Mouse (Mus musculus): Measurements from ENCODE around the gene Rnf216.

The Rnf216 gene

GRCm38 (mm10) chr5:143053132-143053972, 59.4 kb downstream of the Rnf216 start:
- DNase-seq (ENCODE audit: low read depth) = no peak

- DNase-seq (ENCODE audit: low read depth) = no peak
Observed at GRCm38 (mm10) chr5:143052677-143053076, 60.1 kb downstream of the Rnf216 start.

- no peak for DNase-seq (ENCODE audit: low read depth)
Observed at GRCm38 (mm10) chr5:143051851-143052250, 60.9 kb downstream of the Rnf216 start.

- no peak for DNase-seq (ENCODE audit: low read depth)
Observed at GRCm38 (mm10) chr5:143050273-143050672, 62.5 kb downstream of the Rnf216 start.

GRCm38 (mm10) chr5:143049746-143050145, 63.0 kb downstream of the Rnf216 start:
- DNase-seq (ENCODE audit: low read depth) = no peak

- no peak for DNase-seq (ENCODE audit: low read depth)
Observed at GRCm38 (mm10) chr5:143049013-143049385, 63.8 kb downstream of the Rnf216 start.

- DNase-seq (ENCODE audit: low read depth) = no peak
Observed at GRCm38 (mm10) chr5:143048232-143049012, 64.4 kb downstream of the Rnf216 start.

GRCm38 (mm10) chr5:143047586-143047985, 65.2 kb downstream of the Rnf216 start:
- DNase-seq (ENCODE audit: low read depth) = no peak

- no peak for DNase-seq (ENCODE audit: low read depth)
Observed at GRCm38 (mm10) chr5:143043902-143044301, 68.9 kb downstream of the Rnf216 start.

- DNase-seq (ENCODE audit: low read depth) = peak; percentile 40
Observed at GRCm38 (mm10) chr5:143043285-143043684, 69.5 kb downstream of the Rnf216 start.

GRCm38 (mm10) chr5:143038794-143039193, 74.0 kb downstream of the Rnf216 start:
- peak; percentile 11 for DNase-seq (ENCODE audit: low read depth)

- DNase-seq (ENCODE audit: low read depth) = peak; percentile 71
Observed at GRCm38 (mm10) chr5:143037201-143037600, 75.6 kb downstream of the Rnf216 start.

- DNase-seq (ENCODE audit: low read depth) = no peak
Observed at GRCm38 (mm10) chr5:143036052-143036451, 76.7 kb downstream of the Rnf216 start.

- DNase-seq (ENCODE audit: low read depth) = no peak
Observed at GRCm38 (mm10) chr5:143035271-143035670, 77.5 kb downstream of the Rnf216 start.

GRCm38 (mm10) chr5:143034108-143034507, 78.7 kb downstream of the Rnf216 start:
- DNase-seq (ENCODE audit: low read depth) = no peak

- no peak for DNase-seq (ENCODE audit: low read depth)
Observed at GRCm38 (mm10) chr5:143033277-143033676, 79.5 kb downstream of the Rnf216 start.

- DNase-seq (ENCODE audit: low read depth) = no peak
Observed at GRCm38 (mm10) chr5:143032639-143033146, 80.1 kb downstream of the Rnf216 start.

GRCm38 (mm10) chr5:143031681-143032080, 81.1 kb downstream of the Rnf216 start:
- DNase-seq (ENCODE audit: low read depth) = no peak

- no peak for DNase-seq (ENCODE audit: low read depth)
Observed at GRCm38 (mm10) chr5:143031193-143031592, 81.6 kb downstream of the Rnf216 start.

GRCm38 (mm10) chr5:143023887-143024286, 88.9 kb downstream of the Rnf216 start:
- no peak for DNase-seq (ENCODE audit: low read depth)

- DNase-seq (ENCODE audit: low read depth) = no peak
Observed at GRCm38 (mm10) chr5:143022956-143023355, 89.8 kb downstream of the Rnf216 start.

GRCm38 (mm10) chr5:143017401-143017800, 95.4 kb downstream of the Rnf216 start:
- DNase-seq (ENCODE audit: low read depth) = no peak

- DNase-seq (ENCODE audit: low read depth) = no peak
Observed at GRCm38 (mm10) chr5:143009383-143009782, 103.4 kb downstream of the Rnf216 start.
